Mouse (Mus musculus) kidney, adult 18-20 months (tissue): ENCODE data around the gene Agrn.

Experiments
- DNase-seq: peaks from one replicate; pipeline ENCODE4 v3.0.0; 2021

The Agrn gene

GRCm38 (mm10) chr4:156136285-156137100, 60.8 kb downstream of the Agrn start:
- no peak for DNase-seq

- DNase-seq, result no peak
Measured at GRCm38 (mm10) chr4:156135801-156136200, 61.5 kb downstream of the Agrn start.

- DNase-seq, result no peak
Measured at GRCm38 (mm10) chr4:156135112-156135511, 62.2 kb downstream of the Agrn start.

GRCm38 (mm10) chr4:156133943-156134605, 63.2 kb downstream of the Agrn start:
- peak; percentile 34 for DNase-seq

GRCm38 (mm10) chr4:156133334-156133733, 64.0 kb downstream of the Agrn start:
- no peak for DNase-seq

GRCm38 (mm10) chr4:156130940-156131339, 66.3 kb downstream of the Agrn start:
- no peak for DNase-seq

- DNase-seq, result no peak
Measured at GRCm38 (mm10) chr4:156130436-156130835, 66.9 kb downstream of the Agrn start, which contains the start of gene Rnf223. Gene Rnf223, plus strand, starts transcription at chr4:156130513.

GRCm38 (mm10) chr4:156128746-156129145, 68.5 kb downstream of the Agrn start:
- no peak for DNase-seq

GRCm38 (mm10) chr4:156126841-156127240, 70.4 kb downstream of the Agrn start:
- DNase-seq, result no peak

- DNase-seq, result no peak
Measured at GRCm38 (mm10) chr4:156125393-156125792, 71.9 kb downstream of the Agrn start.

GRCm38 (mm10) chr4:156124077-156124476, 73.2 kb downstream of the Agrn start:
- DNase-seq, result peak; percentile 37
